Mouse (Mus musculus): ENCODE results near the gene Pdcd2l. TPM values are rescaled to one million over a fixed set of nuclear protein-coding genes. Genes with fewer than 3 reads are reported as not detected.
A peak's percentile ranks its signal among the peaks of the same experiment; 100 is the strongest.

The Pdcd2l gene
- 53.7 and 54.1 TPM in 2 replicates for polyA plus RNA-seq (2014; fragmentation: Nextera tagmentation; extraction: Ambion mirVana)

DNA sequence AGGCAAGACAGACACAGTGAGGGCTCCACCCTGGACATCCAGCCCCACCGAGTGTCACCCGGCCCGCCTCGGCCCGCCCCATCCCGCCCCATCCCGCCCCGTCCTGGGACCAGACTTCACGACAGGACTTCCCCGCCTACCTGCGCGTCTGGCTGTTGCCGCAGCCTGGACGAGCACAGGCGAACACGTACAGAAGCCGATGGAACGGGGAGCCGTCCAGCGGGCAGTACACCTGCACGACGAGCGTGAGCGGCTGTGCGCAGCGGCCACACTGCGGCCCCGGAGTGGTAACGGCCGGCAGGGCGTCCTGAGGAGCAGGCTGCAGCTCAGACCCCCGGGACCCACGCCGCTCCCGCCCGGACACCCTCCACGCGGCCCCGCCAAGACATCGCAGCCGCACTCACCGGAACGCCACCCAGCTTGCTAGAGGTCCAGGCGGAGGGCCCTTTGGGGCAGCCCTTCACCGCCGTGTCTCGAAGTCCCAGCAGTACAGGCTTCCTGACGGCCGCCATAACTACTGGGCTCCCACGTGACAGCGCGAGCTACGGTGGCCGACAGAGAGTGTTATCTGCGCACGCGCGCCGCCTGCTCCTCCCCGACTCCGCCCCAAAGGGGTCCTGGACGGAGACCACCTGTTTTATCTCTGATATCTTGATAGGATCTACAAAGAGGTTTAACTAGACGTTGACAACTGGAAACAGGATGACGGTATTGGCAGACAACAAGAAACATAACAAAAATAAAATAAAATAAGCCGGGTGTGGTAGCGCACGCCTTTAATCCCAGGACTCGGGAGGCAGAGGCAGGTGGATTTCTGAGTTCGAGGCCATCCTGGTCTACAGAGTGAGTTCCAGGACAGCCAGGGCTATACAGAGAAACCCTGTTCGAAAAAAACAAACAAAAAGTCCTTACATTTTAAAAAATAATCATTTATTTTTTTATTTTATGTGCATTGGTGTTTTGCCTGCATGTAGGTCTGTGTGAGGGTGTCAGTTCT lies at the start of gene Pdcd2l:
TSS of gene Pdcd2l (minus strand) at position 530 of the 997 bp plus-strand sequence.
- Histone ChIP-seq H3K27me3 (ENCODE audit: insufficient read depth, low read length) (no peaks in the 10 kb centered on the region), H3K27ac (ENCODE audit: low read depth) (peak within 1 kb of the TSS; percentile 65; the same call in 1 of the 2 replicates), H3K4me2 (peak within 1 kb of the TSS; percentile 82), H3K36me3 (ENCODE audit: insufficient read depth) (peaks cover 30% of the 10 kb centered on the region), H3K4me1 (ENCODE audit: insufficient read depth) (no peaks in the 10 kb centered on the region), H3K9ac (peak within 1 kb of the TSS; percentile 89), H3K4me3 (ENCODE audit: low read depth, low read length) (peak within 1 kb of the TSS; percentile 98), H3K9me3 (ENCODE audit: low read depth, low read length) (no peaks in the 10 kb centered on the region)
- no peak for TF ChIP-seq CTCF (IDR thresholded peaks at IDR 0.05; ENCODE audit: low read depth)
- peak; percentile 95 for DNase-seq
- WGBS, result 2% methylated on average over 70 of the region's 70 CpGs
- peak; percentile 94 for ATAC-seq (ENCODE audit: insufficient read depth)

DNA sequence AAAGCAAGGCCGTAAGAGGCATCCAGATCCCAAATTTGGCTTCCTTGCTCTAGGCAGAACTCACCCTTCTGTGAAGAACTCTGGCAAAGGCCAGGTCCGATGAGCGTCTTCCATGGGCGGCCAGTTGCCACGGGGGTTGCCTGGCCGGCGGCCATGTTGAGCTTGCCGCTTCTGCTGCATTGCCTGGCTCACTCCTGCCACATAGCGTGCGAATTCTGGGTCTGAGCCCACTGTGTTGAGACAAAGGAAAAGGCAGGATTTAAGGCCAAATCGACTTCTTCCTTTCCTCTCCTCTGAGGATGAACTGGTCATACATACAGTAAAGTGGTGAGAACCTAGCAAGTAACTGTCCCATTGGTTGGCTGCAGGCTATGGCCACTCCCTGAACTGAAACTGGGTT lies 45.7 kb upstream of the Pdcd2l start:
- DNase-seq (no peak), ATAC-seq (ENCODE audit: insufficient read depth) (no peak)
- peaks cover 78% of the 10 kb centered on the region for H3K36me3 ChIP-seq (ENCODE audit: insufficient read depth)
- TF ChIP-seq CTCF (IDR thresholded peaks at IDR 0.05; ENCODE audit: low read depth), result no peak
- H3K9ac ChIP-seq, result no peak overlapping the region
- H3K27ac ChIP-seq (ENCODE audit: low read depth), result no peak overlapping the region
- H3K4me2 ChIP-seq, result no peak overlapping the region
- H3K27me3 ChIP-seq (ENCODE audit: insufficient read depth, low read length), result no peaks in the 10 kb centered on the region
- no peak overlapping the region for H3K4me3 ChIP-seq (ENCODE audit: low read depth, low read length)
- no peaks in the 10 kb centered on the region for H3K9me3 ChIP-seq (ENCODE audit: low read depth, low read length)
- no peaks in the 10 kb centered on the region for H3K4me1 ChIP-seq (ENCODE audit: insufficient read depth)
- 95% methylated on average over 11 of the region's 11 CpGs for WGBS

DNA sequence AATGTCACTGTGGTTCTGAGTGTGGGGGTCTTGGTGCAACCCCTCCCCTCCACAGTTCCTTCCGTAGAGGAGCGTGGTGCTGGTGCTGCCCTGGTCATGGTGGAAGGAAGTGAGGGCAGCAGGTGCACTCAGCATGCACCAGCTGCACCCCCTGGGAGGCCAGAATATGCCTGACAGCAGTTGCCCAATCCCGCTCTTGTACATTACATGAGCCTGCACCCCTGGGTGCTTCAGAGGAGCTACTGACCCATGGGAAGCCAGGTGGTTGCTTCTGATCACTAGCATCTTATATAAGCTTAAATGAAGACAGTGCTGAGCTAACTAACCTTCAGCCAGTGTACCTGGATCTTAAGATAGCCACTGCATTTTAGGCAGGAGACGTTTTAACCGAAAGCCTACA lies 41.6 kb upstream of the Pdcd2l start:
- Histone ChIP-seq H3K4me2 (no peak overlapping the region), H3K27me3 (ENCODE audit: insufficient read depth, low read length) (no peaks in the 10 kb centered on the region), H3K4me3 (ENCODE audit: low read depth, low read length) (no peak overlapping the region), H3K9me3 (ENCODE audit: low read depth, low read length) (no peaks in the 10 kb centered on the region), H3K9ac (no peak overlapping the region), H3K27ac (ENCODE audit: low read depth) (no peak overlapping the region), H3K36me3 (ENCODE audit: insufficient read depth) (peaks cover 66% of the 10 kb centered on the region), H3K4me1 (ENCODE audit: insufficient read depth) (peaks cover 6% of the 10 kb centered on the region; the same call in 1 of the 2 replicates)
- ATAC-seq (ENCODE audit: insufficient read depth) (no peak), DNase-seq (no peak)
- WGBS, result 90% methylated on average over 5 of the region's 5 CpGs
- no peak for TF ChIP-seq CTCF (IDR thresholded peaks at IDR 0.05; ENCODE audit: low read depth)

DNA sequence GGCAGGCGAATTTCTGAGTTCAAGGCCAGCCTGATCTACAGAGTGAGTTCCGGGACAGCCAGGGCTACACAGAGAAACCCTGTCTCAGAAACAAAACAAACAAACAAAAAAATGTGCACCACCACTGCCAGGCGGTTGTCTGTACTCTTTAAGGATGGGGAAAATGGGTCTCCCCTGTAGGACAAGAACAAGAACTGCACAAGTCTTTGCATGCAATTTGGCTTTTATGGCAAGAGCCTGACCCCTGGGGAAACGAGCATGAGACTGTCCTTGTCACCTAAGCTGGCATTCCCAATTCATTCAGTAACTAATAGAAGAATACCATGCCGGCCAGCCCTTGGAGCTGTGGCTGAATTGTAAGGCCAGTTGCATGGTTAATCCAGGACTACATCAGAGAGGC lies 39.1 kb upstream of the Pdcd2l start:
- WGBS, result 84% methylated on average over 5 of the region's 5 CpGs
- Histone ChIP-seq H3K4me1 (ENCODE audit: insufficient read depth) (peaks cover 7% of the 10 kb centered on the region; the same call in 1 of the 2 replicates), H3K9ac (no peak overlapping the region), H3K4me2 (no peak overlapping the region), H3K27ac (ENCODE audit: low read depth) (no peak overlapping the region), H3K27me3 (ENCODE audit: insufficient read depth, low read length) (no peaks in the 10 kb centered on the region), H3K9me3 (ENCODE audit: low read depth, low read length) (no peaks in the 10 kb centered on the region), H3K4me3 (ENCODE audit: low read depth, low read length) (no peak overlapping the region), H3K36me3 (ENCODE audit: insufficient read depth) (peaks cover 45% of the 10 kb centered on the region)
- no peak for TF ChIP-seq CTCF (IDR thresholded peaks at IDR 0.05; ENCODE audit: low read depth)
- DNase-seq (no peak), ATAC-seq (ENCODE audit: insufficient read depth) (no peak)

DNA sequence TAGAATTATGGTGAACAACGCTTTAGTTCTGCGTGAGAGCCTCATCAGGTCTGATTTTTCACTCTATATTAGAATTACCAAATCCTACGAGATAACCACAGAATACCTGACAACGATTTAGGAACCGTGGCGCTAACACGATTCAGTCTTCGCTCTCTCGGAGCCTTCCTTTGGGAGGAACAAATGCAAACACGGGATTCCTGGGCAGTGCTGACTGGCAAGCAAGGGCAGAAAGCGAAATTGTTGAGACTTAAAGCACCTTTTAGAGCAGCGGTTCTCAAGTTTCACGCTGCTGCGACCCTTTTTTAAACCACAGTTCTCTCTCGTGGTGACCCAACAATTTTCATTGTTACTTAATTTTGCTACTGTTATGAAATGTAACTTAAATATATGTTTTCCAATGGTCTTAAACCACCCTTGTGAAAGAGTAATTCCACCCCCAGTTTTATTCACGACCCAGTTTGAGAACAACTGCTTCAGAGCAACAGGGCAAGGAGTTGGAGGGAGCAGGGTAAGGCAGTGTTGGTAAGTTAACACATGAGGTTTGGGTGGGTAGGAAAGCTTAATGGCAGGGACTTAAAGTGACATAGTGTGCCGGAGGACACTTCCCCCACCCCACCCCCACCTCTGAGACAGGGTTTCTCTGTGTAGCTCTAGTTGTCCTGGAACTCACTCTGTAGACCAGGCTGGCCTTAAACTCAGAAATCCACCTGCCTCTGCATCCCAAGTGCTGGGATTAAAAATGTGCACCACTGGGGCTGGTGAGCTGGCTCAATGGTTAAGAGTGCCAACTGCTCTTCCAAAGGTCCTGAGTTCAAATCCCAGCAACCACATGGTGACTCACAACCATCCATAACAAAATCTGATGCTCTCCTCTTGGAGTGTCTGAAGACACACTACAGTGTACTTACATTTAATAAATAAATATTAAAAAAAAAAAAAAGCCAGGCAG lies 38.4 kb upstream of the Pdcd2l start:
- ATAC-seq (ENCODE audit: insufficient read depth) (0 out of 2 replicates have a peak, but pooled peaks have one; percentile 0), DNase-seq (peak; percentile 63)
- Histone ChIP-seq H3K4me2 (peak overlapping the region; percentile 71), H3K9me3 (ENCODE audit: low read depth, low read length) (no peaks in the 10 kb centered on the region), H3K27ac (ENCODE audit: low read depth) (peak overlapping the region; percentile 97), H3K27me3 (ENCODE audit: insufficient read depth, low read length) (no peaks in the 10 kb centered on the region), H3K9ac (peak overlapping the region; percentile 60), H3K4me3 (ENCODE audit: low read depth, low read length) (peak overlapping the region; percentile 45), H3K4me1 (ENCODE audit: insufficient read depth) (peaks cover 7% of the 10 kb centered on the region; the same call in 1 of the 2 replicates), H3K36me3 (ENCODE audit: insufficient read depth) (peaks cover 39% of the 10 kb centered on the region)
- under 1% methylated on average over 17 of the region's 17 CpGs for WGBS
- no peak for TF ChIP-seq CTCF (IDR thresholded peaks at IDR 0.05; ENCODE audit: low read depth)

DNA sequence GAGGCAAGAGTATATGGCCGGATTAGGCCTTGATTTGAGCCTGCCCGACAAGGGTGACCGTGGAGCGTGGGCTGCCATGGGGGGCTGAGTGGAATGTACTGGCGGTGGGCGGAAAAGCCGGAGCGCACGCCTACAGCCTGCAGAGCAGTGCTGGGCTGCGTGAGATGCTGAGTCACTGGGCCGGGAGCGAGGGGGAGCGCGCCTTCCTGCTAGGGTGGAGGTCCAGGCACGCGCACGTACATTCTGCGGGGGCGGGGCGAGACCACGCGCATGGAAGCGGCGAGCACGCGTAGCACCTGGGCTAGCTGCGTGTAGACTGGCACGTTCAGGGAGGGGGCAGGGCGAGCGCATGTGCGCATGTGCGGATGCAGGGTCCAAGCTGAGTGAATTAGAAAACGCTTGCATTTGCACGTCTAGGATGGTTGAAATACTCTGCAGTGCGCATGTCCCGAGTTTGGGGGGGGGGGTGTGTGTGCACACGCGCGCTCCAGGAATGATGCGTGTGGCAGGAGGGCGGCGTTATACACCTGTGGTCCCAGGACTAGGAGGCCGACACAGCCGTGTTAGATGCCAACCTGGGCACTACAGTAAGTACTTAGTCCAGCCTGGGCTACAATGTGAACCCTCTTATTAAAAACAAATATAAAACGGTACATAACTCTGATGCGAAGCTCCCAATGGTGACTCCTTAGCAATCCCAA lies 37.6 kb upstream of the Pdcd2l start:
- TF ChIP-seq CTCF (IDR thresholded peaks at IDR 0.05; ENCODE audit: low read depth), result no peak
- under 1% methylated on average over 46 of the region's 46 CpGs for WGBS
- Histone ChIP-seq H3K4me1 (ENCODE audit: insufficient read depth) (peaks cover 7% of the 10 kb centered on the region; the same call in 1 of the 2 replicates), H3K36me3 (ENCODE audit: insufficient read depth) (peaks cover 31% of the 10 kb centered on the region), H3K9me3 (ENCODE audit: low read depth, low read length) (no peaks in the 10 kb centered on the region), H3K9ac (peak overlapping the region; percentile 60), H3K27me3 (ENCODE audit: insufficient read depth, low read length) (no peaks in the 10 kb centered on the region), H3K4me3 (ENCODE audit: low read depth, low read length) (peak overlapping the region; percentile 45), H3K27ac (ENCODE audit: low read depth) (peak overlapping the region; percentile 97), H3K4me2 (peak overlapping the region; percentile 71)
- DNase-seq, result peak; percentile 99
- peak; percentile 93 for ATAC-seq (ENCODE audit: insufficient read depth)
